Mouse (Mus musculus): ENCODE data around the gene Chpf2. TPM values are rescaled to one million over a fixed set of nuclear protein-coding genes. Genes with fewer than 3 reads are reported as not detected.

Chpf2 gene
- polyA plus RNA-seq, 1 experiment = 9.1 TPM

DNA sequence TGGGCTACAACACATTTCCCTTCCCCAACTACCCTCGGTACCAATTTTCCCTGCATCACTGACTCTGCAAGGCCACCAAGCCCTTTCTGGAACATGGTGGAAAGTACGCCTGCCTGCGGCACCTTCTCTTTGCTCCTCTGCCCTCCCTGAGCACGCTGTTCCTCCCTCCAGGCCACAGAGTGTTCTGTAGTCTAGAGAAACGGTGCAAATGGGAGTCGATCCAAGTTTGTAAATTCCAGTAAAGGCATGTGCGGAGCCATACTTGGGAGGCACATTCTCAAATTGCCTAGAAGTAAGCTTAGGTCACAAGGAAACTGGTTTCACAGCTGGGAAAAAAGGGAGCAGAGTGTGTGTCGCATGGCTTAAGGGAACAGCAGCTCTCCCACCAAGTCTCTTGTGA is 33.6 kb downstream of the Chpf2 start:
- H3K27me3 ChIP-seq (ENCODE audit: control insufficient read depth, insufficient read depth, low read length) = no peaks in the 10 kb centered on the region
- H3K4me1 ChIP-seq (ENCODE audit: control insufficient read depth, insufficient read depth, low read length) = peaks cover 8% of the 10 kb centered on the region
- no peak overlapping the region for H3K4me3 ChIP-seq (ENCODE audit: control insufficient read depth, low read depth, low read length)
- no peaks in the 10 kb centered on the region for H3K36me3 ChIP-seq (ENCODE audit: control insufficient read depth, insufficient read depth, low read length)
- peak overlapping the region; percentile 59; the same call in 1 of the 2 replicates for H3K27ac ChIP-seq (ENCODE audit: control insufficient read depth, insufficient read depth, low read depth, low read length)
- TF ChIP-seq CTCF (IDR thresholded peaks at IDR 0.05; ENCODE audit: control insufficient read depth, insufficient read depth, insufficient replicate concordance, low read depth, low read length) (no peak), POLR2A (IDR thresholded peaks at IDR 0.05; ENCODE audit: control insufficient read depth, low read depth, low read length) (no peak)

DNA sequence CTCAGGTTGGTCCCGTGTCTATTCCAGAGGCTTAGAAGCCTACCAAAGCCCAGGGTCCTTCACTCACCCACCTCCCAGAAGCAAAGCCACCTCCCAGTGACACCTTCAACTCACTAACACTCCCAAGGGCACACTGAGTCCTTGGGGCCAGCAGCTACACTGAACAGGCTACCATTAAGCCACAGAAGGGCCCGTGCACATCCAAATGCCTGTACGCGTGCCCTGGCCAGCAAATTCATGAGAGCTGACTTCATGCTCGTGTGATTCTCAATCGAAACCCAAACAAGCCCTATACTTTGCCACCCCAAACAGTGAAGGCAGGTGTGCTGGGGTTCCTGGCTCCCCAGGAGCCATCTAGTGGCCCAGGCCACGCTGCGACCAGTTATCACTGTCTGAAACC is 34.1 kb downstream of the Chpf2 start:
- Histone ChIP-seq H3K27me3 (ENCODE audit: control insufficient read depth, insufficient read depth, low read length) (no peaks in the 10 kb centered on the region), H3K27ac (ENCODE audit: control insufficient read depth, insufficient read depth, low read depth, low read length) (peak overlapping the region; percentile 59; the same call in 1 of the 2 replicates)
- TF ChIP-seq CTCF (IDR thresholded peaks at IDR 0.05; ENCODE audit: control insufficient read depth, insufficient read depth, insufficient replicate concordance, low read depth, low read length) (no peak), POLR2A (IDR thresholded peaks at IDR 0.05; ENCODE audit: control insufficient read depth, low read depth, low read length) (no peak)

GRCm38 (mm10) chr5:24622386-24623040 is 36.0 kb downstream of the Chpf2 start:
- Histone ChIP-seq H3K4me1 (ENCODE audit: control insufficient read depth, insufficient read depth, low read length) (peaks cover 8% of the 10 kb centered on the region), H3K36me3 (ENCODE audit: control insufficient read depth, insufficient read depth, low read length) (no peaks in the 10 kb centered on the region), H3K4me3 (ENCODE audit: control insufficient read depth, low read depth, low read length) (no peak overlapping the region), H3K27me3 (ENCODE audit: control insufficient read depth, insufficient read depth, low read length) (no peaks in the 10 kb centered on the region), H3K27ac (ENCODE audit: control insufficient read depth, insufficient read depth, low read depth, low read length) (no peak overlapping the region)
- no peak for TF ChIP-seq CTCF (IDR thresholded peaks at IDR 0.05; ENCODE audit: control insufficient read depth, insufficient read depth, insufficient replicate concordance, low read depth, low read length)
- no peak for TF ChIP-seq POLR2A (IDR thresholded peaks at IDR 0.05; ENCODE audit: control insufficient read depth, low read depth, low read length)

More for the DNA sequence above, 34.1 kb downstream of the Chpf2 start:
- Histone ChIP-seq H3K4me1 (ENCODE audit: control insufficient read depth, insufficient read depth, low read length) (peaks cover 8% of the 10 kb centered on the region), H3K4me3 (ENCODE audit: control insufficient read depth, low read depth, low read length) (no peak overlapping the region), H3K36me3 (ENCODE audit: control insufficient read depth, insufficient read depth, low read length) (no peaks in the 10 kb centered on the region)

DNA sequence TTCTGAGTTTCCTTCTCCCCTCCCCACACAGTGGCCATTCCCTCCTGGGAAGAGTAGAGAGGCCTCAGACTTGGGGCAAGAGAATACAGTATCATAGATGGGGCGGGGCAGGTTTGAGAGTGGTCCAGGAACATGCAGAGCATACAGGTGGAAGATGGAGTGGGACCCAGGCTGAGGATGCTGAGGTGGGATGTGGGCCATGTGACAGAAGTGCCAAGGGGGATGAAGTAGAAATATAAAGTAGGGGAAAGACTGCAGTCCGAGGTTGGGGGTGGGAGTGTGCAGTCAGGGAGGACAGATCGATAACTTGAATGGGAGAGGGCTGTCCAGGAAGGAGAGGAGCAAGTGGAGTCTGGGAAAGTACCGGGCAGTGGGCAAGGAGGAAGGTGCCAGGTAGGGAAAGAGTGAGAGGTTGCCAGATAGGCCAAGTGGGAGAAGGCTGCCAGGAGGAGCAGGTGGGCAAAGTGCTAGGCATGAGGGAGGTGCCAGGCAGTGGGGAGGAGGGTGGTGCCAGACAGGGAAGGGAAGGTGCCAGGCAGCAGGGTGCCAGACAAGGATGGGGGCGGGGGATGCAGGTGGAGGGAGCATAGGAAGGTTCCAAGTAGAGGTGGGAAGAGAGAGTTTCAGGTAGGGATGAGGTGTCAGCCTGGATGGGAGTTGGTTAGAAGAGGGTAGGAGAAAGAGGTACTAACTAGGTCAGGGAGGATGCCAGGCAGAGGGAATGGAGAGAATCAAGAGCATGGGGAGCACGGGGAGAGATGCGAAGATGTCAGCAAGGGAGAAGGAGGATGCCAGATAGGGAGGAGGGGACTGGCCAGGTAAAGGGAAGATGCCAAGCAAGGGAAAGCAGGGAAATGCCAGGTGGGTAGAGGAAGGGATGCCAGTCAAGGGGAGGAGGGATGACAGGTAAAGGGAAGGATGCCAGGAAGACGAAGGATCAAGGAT is 36.8 kb downstream of the Chpf2 start:
- no peaks in the 10 kb centered on the region for H3K36me3 ChIP-seq (ENCODE audit: control insufficient read depth, insufficient read depth, low read length)
- peaks cover 8% of the 10 kb centered on the region for H3K4me1 ChIP-seq (ENCODE audit: control insufficient read depth, insufficient read depth, low read length)
- no peak for TF ChIP-seq CTCF (IDR thresholded peaks at IDR 0.05; ENCODE audit: control insufficient read depth, insufficient read depth, insufficient replicate concordance, low read depth, low read length)
- no peak for TF ChIP-seq POLR2A (IDR thresholded peaks at IDR 0.05; ENCODE audit: control insufficient read depth, low read depth, low read length)
- H3K27ac ChIP-seq (ENCODE audit: control insufficient read depth, insufficient read depth, low read depth, low read length) = no peak overlapping the region
- no peak overlapping the region for H3K4me3 ChIP-seq (ENCODE audit: control insufficient read depth, low read depth, low read length)
- no peaks in the 10 kb centered on the region for H3K27me3 ChIP-seq (ENCODE audit: control insufficient read depth, insufficient read depth, low read length)

DNA sequence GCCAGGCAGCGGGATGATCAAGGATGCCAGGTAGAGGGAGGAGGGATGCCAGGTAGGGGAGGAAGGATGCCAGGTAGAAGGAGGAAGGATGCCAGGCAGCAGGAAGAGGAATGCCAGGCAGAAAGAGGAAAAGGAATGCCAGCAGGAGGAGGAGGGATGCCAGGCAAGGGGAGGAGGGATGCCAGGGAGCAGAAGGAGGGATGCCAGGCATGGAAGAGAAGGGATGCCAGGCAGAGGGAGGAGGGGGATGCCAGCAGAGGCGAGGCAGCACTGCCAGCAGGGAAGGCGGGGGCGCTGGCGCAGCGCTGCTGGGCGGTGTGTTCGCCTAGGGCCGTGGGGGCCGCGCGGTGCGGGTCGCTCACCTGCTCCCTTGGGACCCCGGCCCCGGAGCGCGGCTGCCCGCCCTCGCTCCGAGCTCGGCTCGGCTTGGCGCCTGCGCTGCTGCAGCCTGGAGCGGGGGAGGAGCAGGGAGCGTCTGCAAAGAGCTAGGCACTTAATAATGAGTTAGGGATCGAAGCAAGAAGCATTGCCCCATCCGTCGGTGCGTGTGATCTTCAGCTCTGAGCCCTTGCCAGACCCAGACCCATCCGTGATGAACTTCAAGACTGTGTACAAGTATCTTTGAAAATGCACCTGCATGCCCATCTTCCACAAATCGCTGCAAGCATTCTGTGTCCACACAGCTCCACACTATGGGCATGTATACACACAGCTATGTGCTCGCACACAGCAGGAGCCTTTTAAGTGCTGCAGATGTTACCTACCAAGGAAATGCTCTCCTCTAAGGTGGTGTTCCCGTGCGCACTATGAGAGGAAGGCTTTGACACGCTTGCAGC is 37.7 kb downstream of the Chpf2 start, which contains the start of gene Smarcd3:
TSS of gene Smarcd3 (minus strand) at position 426 of the 836 bp plus-strand sequence.
- Histone ChIP-seq H3K27me3 (ENCODE audit: control insufficient read depth, insufficient read depth, low read length) (no peaks in the 10 kb centered on the region), H3K4me3 (ENCODE audit: control insufficient read depth, low read depth, low read length) (peak within 1 kb of the TSS; percentile 64), H3K27ac (ENCODE audit: control insufficient read depth, insufficient read depth, low read depth, low read length) (peak within 1 kb of the TSS; percentile 2; the same call in 1 of the 2 replicates), H3K4me1 (ENCODE audit: control insufficient read depth, insufficient read depth, low read length) (peaks cover 8% of the 10 kb centered on the region), H3K36me3 (ENCODE audit: control insufficient read depth, insufficient read depth, low read length) (no peaks in the 10 kb centered on the region)
- TF ChIP-seq CTCF (IDR thresholded peaks at IDR 0.05; ENCODE audit: control insufficient read depth, insufficient read depth, insufficient replicate concordance, low read depth, low read length) = no peak
- TF ChIP-seq POLR2A (IDR thresholded peaks at IDR 0.05; ENCODE audit: control insufficient read depth, low read depth, low read length) = no peak

DNA sequence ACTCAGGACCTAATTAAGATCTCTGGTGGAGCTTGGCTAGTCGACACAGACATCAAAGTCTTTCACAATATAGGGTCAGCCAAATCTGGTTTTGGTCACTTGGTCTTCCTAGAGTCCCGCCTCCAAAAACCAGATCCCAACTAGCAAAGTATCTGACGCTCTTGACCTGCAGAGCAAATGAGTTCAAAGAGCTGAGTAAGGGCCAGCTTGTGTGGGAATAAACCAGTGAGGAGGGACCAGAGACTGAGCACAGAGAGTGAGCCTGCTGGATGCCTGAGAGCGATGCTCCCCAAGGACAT is 38.2 kb downstream of the Chpf2 start:
- H3K27me3 ChIP-seq (ENCODE audit: control insufficient read depth, insufficient read depth, low read length) = no peaks in the 10 kb centered on the region
- H3K27ac ChIP-seq (ENCODE audit: control insufficient read depth, insufficient read depth, low read depth, low read length) = no peak overlapping the region; the same call in 1 of the 2 replicates
- TF ChIP-seq POLR2A (IDR thresholded peaks at IDR 0.05; ENCODE audit: control insufficient read depth, low read depth, low read length) = no peak
- no peak for TF ChIP-seq CTCF (IDR thresholded peaks at IDR 0.05; ENCODE audit: control insufficient read depth, insufficient read depth, insufficient replicate concordance, low read depth, low read length)
- H3K4me1 ChIP-seq (ENCODE audit: control insufficient read depth, insufficient read depth, low read length) = peaks cover 8% of the 10 kb centered on the region
- no peaks in the 10 kb centered on the region for H3K36me3 ChIP-seq (ENCODE audit: control insufficient read depth, insufficient read depth, low read length)
- H3K4me3 ChIP-seq (ENCODE audit: control insufficient read depth, low read depth, low read length) = no peak overlapping the region
